Mouse (Mus musculus) kidney, postnatal 36 days (tissue): Measurements from ENCODE around the gene Cnn1.
A peak's percentile ranks its signal among the peaks of the same experiment; 100 is the strongest.

Source experiments
- DNase-seq, 2 experiments: peaks; one replicate each; pipeline ENCODE4 v3.0.0; 2021 to 2022; ENCODE audit warnings: mixed read lengths in 2 of 2

Cnn1 gene

DNA sequence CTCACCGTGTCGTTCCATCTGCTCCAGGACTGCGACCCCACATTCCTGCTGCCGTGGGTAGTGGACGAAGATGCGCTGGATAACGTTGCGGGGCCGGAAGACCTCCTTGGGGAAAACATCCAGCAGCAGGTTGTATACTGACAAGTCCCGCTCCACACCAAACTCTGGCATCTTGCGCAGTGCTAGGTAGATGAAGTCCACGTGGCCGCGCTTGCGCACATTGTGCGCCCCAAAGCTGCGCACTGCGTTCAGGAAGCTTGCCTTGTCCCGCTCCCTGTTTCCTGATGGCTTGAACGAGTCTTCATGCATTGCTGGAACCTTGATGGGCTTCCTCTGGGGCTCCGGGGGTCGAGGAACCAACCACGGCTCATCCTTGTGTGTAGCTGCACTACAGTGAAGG lies 22.8 kb upstream of the Cnn1 start:
- DNase-seq: no peak

DNA sequence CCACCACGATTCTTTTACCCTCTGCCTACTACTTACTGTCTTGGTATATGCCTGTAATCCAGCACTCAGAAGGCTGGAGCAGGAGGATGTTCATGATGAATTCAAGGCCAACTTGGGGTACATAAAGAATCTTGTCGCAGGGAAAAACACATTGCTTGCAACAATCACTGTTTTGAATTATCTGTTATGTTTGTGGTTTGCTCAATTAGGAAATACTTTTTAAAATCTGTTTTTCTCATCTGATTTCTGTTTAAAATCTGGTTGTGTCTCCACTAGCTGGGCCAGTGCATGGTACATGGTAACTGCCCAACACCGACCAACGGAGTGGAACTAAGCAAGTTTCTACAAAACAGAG lies 14.4 kb upstream of the Cnn1 start:
- no peak for DNase-seq

DNA sequence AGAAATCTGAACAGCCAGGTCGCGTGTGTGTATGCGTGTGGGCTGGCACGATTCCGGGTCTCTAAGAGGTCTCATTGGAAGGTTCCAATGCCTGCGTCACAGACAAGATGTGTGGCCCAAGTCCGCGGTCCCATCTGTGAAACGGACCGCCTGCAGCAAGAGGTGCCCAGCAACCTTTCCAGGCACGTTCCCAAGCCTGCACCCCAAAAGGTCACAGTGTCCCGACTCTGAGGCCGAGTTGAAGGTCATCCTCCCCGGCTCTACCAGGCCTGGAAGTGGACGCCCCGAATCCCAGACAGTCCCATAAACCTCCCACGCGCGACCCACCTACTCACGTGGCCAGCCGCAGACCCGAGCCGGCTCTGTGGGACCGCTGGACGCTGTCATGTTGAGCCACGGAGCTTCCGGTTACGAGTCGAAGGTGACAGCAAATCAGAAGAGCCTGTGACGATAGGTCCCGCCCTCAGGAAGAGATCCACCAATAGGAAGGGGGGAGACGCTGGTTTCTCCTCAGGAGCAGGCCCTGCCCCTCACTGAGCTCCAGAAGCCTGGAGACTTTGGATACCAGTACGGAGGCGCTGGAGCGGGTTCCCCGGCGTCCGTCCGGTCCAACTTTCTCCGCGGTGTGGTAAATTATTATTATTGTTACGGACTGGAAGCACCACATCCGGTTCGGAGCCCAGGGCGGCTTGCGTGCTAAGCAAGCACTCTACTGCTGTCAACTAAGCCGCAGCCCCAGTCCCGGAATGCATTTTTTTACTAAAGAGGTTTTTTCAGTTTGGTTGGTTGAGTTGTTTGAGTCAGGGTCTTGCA lies 13.8 kb upstream of the Cnn1 start, which contains the start of gene Ecsit:
Ecsit (minus strand) TSS at position 417 of the 813 bp plus-strand sequence.
- DNase-seq: peak; percentile 93 to 98

DNA sequence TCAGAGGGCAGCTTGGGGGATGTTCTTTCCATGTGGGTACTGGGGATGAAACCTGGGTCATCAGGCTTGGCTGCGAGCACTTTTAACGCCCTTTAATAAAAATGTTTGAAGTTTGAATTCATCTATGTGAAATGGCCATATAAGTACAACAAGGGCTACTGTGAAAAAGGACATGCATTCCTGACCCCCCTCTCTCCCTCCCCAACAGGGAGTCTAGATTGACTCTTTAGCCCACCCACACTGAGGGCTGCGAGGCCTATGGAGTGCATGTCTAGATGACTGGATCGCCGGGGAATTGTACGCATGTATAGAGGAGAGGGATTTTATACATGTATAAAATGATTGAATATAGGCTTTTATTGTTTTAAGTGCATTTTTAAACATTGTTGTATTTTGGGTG lies 13.0 kb upstream of the Cnn1 start:
- no peak for DNase-seq

DNA sequence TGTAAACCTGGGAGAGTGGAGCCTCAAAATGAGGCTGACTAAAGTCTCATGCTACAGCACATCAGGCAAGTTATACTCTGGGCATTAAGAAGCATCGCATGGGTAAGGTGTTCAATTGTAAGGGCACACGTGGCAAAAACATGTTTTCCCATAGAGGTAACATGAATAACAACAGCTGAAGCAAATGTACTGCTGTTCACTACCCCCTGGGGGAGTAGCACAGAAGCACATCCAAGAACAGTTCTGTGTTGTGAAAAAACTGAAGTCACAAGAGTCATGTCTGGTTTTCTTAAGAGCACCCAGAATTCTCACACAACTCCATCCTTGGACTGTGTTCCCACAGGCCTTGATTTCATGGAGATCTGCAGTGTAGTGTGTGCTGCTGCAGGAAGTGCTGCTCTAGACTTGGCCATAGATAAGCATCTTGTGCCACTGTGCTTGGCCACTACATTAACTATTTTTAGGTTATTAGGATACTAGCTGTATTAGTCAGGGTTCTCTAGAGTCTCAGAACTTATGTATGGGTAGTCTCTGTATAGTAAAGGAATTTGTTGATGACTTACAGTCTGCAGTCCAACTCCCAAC lies 11.9 kb upstream of the Cnn1 start:
- DNase-seq: no peak

DNA sequence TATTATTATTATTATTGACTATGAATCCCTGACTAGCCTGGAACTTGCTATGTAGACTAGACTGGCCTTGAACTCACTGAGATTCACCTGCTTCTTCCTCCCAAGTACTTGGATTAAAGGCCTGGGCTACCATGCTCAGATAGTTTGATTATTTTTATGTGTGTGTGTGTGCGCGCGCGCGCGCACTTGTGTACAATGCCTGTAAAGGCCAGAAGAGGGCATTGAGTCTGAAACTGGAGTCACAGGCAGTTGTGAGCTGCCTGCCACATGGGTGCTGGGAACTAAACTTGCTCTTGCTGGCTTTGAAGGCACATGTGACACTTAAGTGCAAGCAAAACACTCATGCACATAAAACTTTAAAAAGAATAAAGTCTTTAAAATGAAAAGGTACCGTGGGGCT lies 9.7 kb upstream of the Cnn1 start:
- DNase-seq: no peak

DNA sequence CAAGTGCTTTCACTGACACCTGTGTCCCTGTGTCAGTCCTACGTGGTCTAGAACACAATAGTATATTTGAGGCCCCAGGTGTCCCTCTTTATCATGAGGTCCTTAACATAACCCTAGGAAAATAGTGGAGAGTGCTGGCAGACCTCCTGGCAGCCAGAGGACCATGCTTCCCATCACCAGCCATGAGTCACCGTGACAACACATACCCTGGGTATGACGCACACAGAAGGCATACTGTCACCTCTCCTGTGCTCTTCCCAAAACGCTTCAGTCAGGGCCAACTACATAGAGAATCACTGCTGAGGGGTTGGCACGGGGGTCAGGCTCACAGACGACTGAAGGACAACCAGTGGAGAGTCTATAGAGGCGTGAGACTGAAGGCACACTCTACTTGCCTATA lies 9.0 kb upstream of the Cnn1 start:
- DNase-seq: no peak

DNA sequence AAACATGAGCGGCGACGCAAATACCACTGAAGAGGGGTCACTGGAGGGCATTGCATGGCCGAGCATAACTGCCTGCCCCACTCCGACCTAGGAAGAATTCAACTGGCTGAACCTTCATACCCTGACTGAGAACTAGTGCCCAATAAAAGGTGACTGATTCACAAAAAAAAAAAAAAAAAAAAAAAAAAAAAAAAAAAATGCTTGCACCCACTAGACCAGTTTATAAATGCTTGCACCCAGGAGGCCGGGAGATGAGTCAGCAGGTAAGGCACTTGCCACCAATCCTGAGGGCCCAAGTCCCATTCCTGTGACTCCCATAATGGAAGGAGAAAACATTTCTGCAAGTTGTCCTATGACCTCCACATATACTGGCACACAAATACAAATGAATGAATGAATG lies 6.3 kb upstream of the Cnn1 start:
- no peak for DNase-seq

DNA sequence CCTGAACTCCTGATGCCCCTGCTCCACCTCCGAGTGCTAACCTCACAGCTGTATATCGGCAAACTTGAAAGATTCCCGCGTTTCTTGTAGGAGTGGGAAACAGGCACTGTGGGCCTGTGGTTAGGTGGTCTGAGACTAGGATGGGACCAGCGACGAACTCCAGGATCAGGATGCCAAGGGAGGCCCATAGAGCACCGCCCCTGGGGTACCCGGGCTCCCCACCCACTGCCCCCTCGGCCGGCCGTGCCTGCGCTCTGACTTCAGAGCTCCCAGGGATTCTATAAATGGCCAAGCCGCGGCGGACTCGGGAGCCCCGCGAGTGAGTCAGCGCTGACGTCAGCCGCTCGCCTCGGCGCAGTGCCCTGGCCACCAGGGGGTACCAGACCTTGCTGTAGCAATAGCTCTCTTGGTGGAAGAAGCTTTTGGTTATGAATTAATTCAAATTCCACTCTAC lies 3.1 kb upstream of the Cnn1 start:
- peak; percentile 83 to 93 for DNase-seq

DNA sequence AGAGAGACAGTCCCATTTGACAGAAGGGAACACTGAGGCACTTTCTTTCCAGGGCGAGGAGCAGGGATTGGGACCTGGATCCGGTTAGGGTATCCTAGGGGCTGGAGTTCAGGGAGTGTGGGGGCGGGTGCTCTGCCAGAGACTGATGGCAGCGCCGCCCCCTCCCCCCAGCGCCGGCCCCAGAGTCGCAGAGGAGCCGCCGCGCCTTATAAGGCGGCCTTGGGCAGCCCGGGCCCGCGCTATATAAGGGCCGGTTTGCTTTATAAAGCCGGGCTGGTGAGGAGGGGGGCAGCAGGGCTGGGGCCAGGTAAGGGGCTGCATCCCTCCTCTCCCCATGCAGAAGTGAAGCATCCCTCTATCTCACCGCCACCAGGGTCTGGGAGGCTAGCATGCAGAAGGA lies 906 bp downstream of the Cnn1 start:
- DNase-seq: no peak

DNA sequence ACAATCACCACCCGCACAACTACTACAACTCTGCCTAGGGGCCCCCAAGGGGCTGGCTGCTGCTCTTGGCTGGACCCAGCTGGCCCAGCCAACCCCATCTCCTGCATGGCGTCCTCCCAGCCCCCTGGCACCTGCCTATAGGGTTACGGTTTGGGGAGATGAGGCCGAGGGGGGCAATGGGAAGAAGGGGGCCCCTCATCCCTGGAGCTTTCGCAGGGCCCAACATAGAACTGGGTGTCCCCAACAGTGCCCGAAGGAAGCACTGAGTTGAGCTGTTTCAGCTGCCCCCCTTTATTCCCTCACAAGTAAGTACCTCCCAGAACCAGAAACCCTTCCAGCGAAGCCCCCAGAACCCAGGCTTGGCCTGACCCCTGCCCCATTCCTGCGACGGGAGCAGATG lies 9.2 kb downstream of the Cnn1 start:
- no peak for DNase-seq

DNA sequence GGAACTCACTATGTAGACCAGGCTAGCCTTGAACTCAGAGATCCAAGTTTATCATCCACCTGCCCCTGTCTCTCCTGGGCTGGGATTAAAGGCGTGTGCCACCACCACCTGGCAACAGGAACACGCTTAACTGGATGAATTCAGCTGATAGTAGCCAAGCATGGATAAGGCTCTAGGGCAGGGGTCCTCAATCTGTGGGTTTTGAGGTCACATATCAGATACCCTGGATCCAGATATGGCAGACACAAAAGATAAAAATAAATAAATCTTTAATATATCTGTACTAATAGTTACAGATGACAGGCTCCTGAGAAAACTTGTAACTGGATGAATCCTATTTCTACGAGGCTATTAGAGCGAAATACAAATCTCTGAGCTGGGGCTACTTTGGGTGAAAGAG lies 16.6 kb downstream of the Cnn1 start:
- DNase-seq: no peak

DNA sequence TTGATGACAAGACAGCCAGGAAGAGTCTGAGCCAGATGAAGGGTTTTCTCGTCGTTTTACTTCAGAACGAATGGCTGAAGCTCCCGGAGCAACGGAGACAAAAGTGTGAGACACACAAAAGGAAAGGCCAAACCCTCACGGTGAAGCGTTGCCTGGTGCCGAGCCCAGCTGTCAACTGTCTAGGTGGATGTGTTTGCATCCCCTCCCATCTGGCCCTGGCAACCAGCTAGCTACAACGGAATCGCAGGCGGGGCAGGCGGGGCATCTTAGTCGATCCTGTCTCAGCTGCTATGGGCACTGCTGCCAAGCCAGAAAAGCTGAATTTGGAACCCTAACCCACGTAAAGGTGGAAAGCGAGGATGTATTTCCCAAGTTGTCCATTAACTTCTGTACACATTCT lies 17.1 kb downstream of the Cnn1 start:
- peak in 1 of 2 experiments; percentile 31 for DNase-seq

DNA sequence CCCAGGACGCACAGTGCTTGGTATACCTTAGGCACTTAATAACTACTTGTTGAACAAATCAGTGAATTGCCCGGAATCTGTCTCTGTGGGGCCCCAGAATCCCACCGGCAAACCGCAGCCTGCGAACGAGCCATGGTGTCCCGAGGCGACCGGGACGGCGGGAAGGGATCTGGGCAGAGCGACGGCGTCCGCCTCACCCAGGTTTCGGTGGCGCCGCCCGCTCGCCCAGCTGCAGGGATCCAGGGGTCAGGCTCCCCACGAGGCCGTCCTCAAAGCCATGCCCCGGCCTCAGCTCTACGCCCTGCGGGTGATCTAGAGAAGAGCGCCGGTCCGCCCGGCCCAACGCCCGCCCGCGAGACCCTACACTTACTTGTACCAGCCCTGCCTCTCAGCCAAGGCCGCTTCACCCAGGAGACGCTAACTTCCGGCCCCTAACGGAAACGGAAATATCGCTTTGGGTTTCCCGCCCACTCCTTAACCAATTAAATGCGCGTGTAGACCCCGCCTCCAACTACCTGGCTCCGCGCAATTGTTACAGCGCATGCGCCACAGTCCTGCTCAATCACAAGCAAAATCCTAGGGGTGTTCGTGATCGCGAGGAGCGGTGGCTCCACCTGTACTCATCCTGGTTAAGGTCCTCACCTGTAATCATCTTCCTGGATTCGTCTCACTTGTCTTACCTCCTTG lies 17.9 kb downstream of the Cnn1 start, which contains the start of gene Elof1:
Elof1 (minus strand) TSS at position 433 of the 687 bp plus-strand sequence.
- peak; percentile 96 to 97 for DNase-seq

DNA sequence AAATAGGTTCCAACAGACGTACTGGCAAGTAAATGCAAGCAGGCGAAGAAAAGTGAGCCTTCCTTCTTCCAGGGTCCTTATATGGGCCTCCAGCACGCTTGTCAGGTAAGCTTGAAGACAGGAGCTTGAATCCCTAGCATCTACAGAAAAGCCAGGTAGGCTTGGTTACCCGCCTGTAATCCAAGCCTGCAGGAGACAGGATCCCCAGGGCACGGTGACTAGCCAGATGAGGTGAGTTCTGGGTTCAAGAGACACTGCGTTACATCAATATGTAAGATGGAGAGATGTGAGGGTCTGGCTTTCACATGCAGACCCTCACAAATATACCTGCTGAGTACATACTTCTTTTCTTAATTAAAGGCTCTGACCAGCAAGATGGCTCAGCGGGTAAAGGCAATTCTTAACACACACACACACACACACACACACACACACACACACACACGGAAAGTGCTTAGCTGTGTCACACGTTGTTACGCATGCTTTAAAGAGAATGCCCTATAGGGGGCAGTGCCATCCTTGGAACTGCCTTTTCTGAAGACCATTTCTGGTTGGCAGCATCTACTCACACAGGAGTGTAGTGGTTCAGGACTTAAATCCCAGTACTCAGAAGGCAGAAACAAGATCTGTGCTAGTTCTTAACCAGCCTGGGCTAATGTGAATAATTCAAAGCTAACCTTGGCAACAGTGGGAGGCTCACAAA lies 18.9 kb downstream of the Cnn1 start:
- DNase-seq: peak; percentile 70 to 77

DNA sequence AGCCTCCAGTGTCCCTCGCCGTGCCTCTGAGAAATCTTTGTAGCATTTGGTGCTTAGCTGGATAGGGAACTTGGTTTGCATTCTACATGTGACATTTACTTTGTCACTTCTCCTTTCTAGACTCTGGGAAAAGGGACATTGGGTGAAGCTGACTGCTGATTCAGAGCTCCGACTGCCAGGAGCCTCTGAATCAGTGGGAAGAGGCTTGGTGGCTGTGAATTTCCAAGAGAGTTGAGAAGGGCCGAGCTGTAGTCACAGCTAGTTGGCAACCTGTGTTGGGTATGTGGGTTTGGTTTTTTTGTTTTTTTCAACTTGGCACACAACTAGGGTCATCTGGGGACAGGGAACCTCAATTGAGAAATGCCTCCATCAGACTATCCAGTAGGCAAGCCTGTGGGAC lies 20.5 kb downstream of the Cnn1 start:
- no peak for DNase-seq

DNA sequence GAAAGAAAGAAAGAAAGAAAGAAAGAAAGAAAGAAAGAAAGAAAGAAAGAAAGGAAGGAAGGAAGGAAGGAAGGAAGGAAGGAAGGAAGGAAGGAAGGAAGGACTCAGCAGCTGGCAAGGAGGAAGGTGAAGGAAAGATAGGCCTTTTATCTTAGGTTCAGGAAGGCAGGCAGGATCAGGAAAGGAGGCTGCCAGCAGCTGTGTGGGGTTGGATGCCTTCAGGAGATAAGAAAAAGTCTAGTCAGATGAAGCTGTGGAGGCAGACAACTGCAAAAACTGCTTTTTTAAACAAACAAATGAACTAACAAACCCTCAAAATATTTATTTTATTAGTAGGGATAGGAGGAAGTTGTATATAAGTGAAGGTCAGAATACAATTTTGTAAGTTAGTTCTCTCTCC lies 22.5 kb downstream of the Cnn1 start:
- no peak for DNase-seq

DNA sequence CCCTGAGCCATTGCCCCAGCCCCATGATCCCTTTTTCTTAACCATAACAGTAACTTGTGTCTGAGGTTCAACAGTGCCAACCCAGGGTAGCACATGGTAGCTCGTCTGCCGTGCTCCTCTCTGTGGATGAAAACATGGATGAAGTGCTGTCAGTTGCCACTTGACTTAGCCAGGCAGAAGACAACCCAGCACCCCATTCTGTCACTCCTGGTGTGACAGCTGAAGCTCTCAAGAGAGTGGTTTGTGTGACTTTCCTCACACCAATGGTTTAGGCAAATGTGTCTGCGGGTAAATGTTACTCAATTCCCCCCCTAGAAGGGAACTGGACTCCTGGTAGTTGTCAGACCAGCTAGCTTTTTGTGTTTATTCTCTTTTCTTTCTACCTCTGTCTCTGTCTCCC lies 23.0 kb downstream of the Cnn1 start:
- DNase-seq: no peak

DNA sequence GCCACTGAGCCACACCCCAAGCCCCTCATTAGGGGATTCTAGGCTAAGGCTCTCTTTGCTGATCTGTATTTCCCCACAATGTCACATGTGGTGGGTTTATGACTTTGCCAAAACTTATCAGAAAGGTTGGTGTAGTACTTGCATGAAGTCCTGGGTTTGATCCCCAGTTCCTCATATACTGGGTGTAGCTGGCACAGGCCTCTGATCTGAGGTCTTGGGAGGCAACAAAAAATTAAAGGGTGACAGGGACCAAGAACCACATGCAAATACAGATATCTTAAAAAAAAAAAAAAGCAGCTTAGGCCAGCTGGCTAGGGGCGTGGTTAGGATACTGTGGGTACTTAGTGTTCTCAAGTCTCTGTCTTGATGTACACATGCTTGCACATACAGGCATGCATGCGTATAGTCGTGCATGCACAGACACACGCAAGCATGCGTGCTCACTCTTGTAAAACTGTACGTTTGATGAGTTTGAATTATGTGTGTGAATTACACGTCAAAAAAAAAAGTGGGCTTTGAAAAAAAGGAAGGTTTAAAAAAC lies 24.1 kb downstream of the Cnn1 start:
- no peak for DNase-seq

DNA sequence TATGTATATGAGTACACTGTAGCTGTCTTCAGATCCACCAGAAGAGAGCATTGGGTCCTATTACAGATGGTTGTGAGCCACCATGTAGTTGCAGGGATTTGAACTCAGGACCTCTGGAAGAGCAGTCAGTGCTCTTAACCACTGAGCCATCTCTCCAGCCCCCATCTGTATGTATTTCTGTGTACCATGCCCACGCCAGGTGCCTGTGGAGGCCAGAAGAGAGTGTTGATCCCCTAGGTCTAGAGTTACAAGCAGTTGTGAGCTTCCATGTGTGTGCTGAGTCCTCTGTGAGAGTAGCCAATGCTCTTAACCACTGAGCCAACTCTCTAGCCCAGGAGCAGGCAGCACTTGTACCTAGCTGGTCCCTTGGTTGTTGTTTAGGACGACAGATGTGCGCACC lies 25.2 kb downstream of the Cnn1 start:
- no peak for DNase-seq

DNA sequence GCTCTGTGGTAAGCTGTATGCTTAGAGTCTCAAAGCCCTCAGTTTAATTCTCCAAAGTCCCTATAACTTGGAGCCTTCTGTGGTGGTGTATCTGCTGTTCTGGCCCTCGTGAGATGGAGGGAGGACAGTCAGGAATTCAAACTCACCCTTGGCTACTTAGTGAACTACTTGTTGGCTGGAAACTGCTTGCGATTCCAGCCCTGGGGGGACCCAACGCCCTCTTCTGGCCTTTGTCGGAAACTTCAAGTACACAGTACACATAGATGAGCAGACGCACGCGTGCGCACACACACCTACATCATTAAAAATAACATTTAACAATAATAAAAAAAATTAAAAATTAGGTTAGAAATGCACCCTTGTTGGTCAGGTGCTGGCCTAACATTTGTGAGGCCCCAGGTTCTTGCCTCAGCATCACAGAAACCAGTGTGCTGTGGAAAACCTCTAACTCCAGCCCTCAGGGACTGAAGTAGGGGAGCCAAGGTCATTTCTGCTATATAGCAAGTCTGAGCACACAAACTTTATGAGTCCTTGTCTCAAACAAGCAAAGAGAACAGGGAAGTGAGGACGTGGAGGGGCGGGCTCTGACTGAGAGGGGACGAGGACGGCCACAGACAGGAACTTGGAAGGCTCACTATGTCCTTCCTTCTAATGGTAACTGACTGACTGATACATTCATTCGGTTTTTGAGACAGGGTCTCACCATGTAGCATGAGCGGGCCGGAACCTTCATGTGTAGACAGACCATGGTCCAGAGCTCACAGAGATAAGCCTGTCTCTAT lies 26.4 kb downstream of the Cnn1 start:
- DNase-seq: no peak
